Mouse (Mus musculus) right cerebral cortex, postnatal 14 days (tissue): ENCODE measurements around the gene Rbfox2.
A peak's percentile ranks its signal among the peaks of the same experiment; 100 is the strongest.

Source experiments
- DNase-seq: peaks from one replicate; pipeline ENCODE4 v3.0.0; 2022

Rbfox2 gene

GRCm38 (mm10) chr15:77174018-77174417 is 132.8 kb downstream of the Rbfox2 start:
- DNase-seq, result no peak

DNA sequence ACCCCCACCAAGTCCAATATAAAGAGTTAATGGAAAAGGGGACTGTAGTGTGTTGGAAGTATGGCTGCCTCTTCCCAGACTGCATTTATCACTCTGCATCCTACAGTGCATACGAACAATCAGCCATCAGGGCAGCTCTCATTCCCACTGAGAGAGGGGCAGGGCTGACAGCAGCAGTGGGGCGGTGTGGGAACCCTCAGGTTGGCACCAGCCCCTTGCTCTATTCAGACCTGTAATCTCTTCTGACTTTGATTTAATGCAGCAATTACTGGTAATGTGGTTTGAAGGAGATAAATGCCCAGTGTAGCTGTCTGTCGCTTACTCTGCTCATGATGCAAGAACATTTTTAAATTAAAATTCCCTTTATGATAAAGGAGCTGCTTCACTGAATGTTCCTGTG is 134.4 kb downstream of the Rbfox2 start:
- DNase-seq, result no peak

GRCm38 (mm10) chr15:77168781-77169180 is 138.0 kb downstream of the Rbfox2 start:
- no peak for DNase-seq

- DNase-seq, result no peak
Measured at GRCm38 (mm10) chr15:77166225-77166732, 140.5 kb downstream of the Rbfox2 start.

DNA sequence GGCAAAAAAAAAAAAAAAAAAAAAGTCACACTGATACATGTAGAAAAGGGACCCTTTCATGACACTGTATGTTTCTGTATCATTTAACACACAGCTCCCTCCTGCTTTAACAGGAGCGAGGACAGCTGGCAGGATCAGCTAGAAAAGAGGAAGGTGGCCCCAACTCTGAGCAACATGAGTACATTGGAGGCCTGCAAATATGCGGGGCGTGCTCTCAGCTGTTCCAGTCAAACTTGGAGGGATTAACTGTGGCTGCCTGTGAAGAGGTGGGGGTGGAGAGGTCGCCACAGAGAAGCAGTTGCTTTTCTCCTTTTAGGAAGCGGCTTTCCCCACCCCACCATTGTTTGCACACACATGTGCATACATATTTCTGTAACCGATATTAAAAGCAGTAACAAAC is 143.5 kb downstream of the Rbfox2 start:
- DNase-seq, result no peak

- DNase-seq, result no peak
Measured at GRCm38 (mm10) chr15:77162931-77163330, 143.9 kb downstream of the Rbfox2 start.

- DNase-seq, result no peak
Measured at GRCm38 (mm10) chr15:77161382-77161781, 145.4 kb downstream of the Rbfox2 start.

- DNase-seq, result no peak
Measured at GRCm38 (mm10) chr15:77160848-77161247, 146.0 kb downstream of the Rbfox2 start.

GRCm38 (mm10) chr15:77156525-77156924 is 150.3 kb downstream of the Rbfox2 start:
- DNase-seq, result peak; percentile 65

- DNase-seq, result no peak
Measured at GRCm38 (mm10) chr15:77154248-77154785, 152.5 kb downstream of the Rbfox2 start.

GRCm38 (mm10) chr15:77153625-77154024 is 153.2 kb downstream of the Rbfox2 start:
- DNase-seq, result peak; percentile 63

- no peak for DNase-seq
Measured at GRCm38 (mm10) chr15:77153088-77153546, 153.7 kb downstream of the Rbfox2 start.

- peak; percentile 32 for DNase-seq
Measured at GRCm38 (mm10) chr15:77152336-77153087, 154.3 kb downstream of the Rbfox2 start.

- no peak for DNase-seq
Measured at GRCm38 (mm10) chr15:77151816-77152215, 155.0 kb downstream of the Rbfox2 start.

DNA sequence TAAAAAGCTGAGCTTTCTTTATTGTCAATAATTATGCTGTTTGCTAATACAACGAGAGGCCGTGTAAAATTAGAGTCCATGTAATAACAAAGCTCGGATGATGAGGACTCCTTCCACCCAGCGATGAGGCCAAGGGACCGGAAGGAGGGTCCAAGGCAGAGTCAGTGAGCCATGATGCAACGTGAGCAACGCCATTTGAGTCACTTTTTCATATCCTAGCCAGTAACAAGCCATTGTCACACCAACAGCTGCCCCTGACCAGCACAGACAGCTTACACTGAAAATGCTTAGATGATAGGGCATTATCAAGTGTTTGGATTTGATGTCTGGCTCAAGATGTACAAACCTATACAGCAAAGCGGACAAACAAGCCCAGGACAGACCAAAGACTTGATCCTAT is 155.6 kb downstream of the Rbfox2 start:
- no peak for DNase-seq

DNA sequence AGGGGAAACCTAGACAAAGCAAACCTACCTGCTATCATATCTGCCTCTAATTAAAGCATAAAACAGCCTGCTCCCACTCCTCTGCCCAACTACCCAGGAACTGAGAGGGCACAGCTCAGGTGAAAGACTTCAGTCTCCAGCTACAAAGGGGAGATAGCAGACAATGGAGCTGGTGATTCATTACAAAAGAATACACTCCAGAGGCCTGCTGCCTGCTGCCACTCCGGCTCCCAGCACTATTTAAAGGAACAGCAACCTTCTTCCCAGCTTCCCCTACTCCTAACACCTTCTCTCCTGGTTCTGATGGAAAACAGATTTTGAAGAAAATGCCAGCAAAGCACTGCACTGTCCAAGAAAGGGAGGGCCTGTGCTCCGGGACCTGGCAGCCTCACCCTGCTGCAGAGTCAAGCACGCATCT is 156.4 kb downstream of the Rbfox2 start:
- DNase-seq, result no peak

DNA sequence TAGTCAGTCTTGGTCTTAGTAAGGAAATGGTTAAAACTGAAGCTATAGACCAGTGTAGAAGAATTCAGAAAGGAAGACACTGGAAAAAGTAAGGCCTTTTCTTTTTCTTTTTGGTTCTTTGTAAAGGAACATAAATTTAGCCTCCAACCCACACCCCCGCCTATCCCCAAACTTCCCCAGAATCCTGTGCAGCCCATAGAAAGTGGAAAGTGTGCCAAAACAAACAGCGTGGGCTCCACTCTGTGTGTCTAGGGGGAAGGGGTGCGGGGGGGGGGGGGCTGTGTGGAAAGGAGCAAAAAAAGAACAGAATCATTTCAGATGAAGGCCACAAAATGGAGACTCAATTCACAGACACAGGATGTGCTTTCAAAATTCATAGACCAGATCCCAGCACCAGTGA is 156.8 kb downstream of the Rbfox2 start:
- DNase-seq, result no peak

DNA sequence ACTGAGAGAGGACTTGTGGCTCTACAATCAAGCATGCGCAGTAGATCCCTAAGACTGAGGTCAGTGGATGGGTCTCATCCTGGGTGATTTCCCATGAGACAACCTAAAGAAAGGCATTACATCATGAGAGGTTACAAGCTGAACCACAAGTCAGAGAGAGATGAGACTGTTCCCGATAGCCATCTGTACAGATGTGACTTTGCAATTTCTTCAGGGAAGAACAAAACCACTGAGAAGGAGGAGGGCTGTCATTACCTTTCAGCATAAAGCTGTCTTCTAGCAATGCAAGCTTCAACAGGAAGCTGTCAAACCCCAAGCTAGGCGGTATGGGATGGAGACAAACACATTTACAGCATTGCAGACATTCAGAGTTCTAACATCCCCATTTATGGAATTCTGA is 157.3 kb downstream of the Rbfox2 start:
- DNase-seq, result no peak

DNA sequence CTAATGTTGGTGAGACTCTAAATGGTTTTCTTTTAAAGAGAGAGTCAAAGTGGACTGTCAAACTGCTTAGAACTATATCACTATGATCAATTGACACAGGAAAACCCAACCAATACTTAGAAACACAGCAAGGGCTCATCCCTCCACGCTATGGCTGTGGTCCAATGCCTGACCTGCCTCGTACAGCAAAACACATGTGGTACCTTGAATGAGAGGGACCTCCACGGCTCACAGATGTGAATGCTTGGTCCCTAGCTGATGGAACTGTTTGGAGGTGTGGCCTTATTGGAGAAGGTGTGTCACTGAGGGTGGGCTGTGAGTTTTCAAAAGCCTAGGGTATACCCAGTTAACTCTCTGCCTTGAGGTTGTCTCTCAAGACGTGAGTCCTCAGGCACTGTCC is 159.9 kb downstream of the Rbfox2 start:
- DNase-seq, result no peak

GRCm38 (mm10) chr15:77144960-77145359 is 161.8 kb downstream of the Rbfox2 start:
- no peak for DNase-seq

GRCm38 (mm10) chr15:77142787-77143186 is 164.0 kb downstream of the Rbfox2 start:
- DNase-seq, result no peak

- no peak for DNase-seq
Measured at GRCm38 (mm10) chr15:77142352-77142751, 164.5 kb downstream of the Rbfox2 start.

DNA sequence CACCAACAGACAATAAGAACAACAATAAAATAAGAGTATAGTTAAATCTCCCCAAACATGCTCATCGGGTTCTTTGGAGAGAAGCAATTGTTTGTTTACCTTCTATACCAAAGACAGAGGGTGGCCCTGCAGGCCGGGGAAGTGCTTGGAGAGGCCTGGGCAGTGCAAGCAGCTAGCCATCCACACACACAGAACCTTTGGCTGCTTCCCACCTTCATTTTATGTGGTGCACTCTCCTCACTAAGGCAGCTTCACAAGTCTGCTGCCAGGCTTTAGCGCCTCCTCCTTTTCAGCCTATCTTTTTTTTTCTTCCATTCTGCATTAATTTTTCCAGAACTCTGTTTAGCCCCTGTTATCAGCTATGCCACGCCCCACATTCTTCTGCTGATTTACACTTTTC is 165.1 kb downstream of the Rbfox2 start:
- DNase-seq, result no peak

DNA sequence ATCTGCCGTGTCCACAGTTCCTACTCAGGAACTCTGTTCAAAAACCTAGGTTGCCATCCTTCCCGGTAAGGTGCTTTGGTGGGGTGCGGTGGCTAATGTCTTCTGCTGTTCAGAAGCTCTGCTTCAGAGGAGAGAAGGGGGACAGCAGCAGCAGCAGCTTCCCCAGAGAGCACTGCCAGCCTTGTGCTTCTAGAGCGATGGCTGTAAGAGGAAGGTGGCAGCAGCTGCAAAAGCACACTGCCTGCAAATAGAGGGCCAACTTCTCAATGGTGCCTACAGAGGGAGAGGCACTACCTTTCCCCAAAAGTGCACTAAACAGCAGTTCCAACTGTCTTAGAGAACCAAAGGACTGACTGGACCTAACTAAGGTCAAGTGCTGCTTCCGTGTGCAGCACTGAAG is 168.5 kb downstream of the Rbfox2 start:
- DNase-seq, result no peak

DNA sequence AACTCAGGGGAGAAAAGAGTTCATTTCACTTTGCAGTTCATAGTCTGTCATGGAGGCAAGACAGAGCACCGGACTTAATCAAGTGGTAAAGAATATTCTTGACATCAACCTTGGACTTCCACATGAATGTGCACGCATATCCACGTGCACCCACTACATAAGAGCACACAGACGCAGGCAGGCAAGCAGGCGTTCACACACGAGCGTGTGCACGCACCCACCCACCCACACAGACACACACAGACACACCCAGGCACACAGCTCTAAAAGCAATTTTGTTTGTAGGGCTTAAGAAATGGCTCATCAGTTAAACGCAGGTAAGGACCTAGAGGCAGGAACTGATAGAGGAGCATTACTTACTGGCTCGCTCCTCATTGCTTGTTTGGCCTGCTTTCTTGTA is 172.3 kb downstream of the Rbfox2 start:
- no peak for DNase-seq
